Mouse (Mus musculus) c-Kit-negative CD71-positive TER-119-positive erythroid progenitor cells, embryonic 14.5 days (primary cell): ENCODE data around the gene Exoc3l.

Experiments
- DNase-seq: peaks from one replicate; pipeline ENCODE4 v3.0.0-alpha.2; 2013; ENCODE audit warnings: low read depth, low spot score

Gene Exoc3l

GRCm38 (mm10) chr8:105295895-105296573 is at the start of gene Exoc3l:
Gene Exoc3l, minus strand, starts transcription at chr8:105296101.
- DNase-seq, result no peak

- DNase-seq, result no peak
Measured at GRCm38 (mm10) chr8:105345061-105345975, 49.4 kb upstream of the Exoc3l start.

- no peak for DNase-seq
Measured at GRCm38 (mm10) chr8:105343791-105344574, 48.1 kb upstream of the Exoc3l start.

- DNase-seq, result no peak
Measured at GRCm38 (mm10) chr8:105342768-105343167, 46.9 kb upstream of the Exoc3l start.

- DNase-seq, result no peak
Measured at GRCm38 (mm10) chr8:105341399-105341798, 45.5 kb upstream of the Exoc3l start.

GRCm38 (mm10) chr8:105339886-105340635 is 44.2 kb upstream of the Exoc3l start:
- DNase-seq, result no peak

- DNase-seq, result no peak
Measured at GRCm38 (mm10) chr8:105338992-105339391, 43.1 kb upstream of the Exoc3l start.

- DNase-seq, result no peak
Measured at GRCm38 (mm10) chr8:105336373-105337130, 40.7 kb upstream of the Exoc3l start.

- DNase-seq, result no peak
Measured at GRCm38 (mm10) chr8:105332523-105332922, 36.6 kb upstream of the Exoc3l start.

GRCm38 (mm10) chr8:105331931-105332330 is 36.0 kb upstream of the Exoc3l start:
- no peak for DNase-seq

- no peak for DNase-seq
Measured at GRCm38 (mm10) chr8:105331469-105331868, 35.6 kb upstream of the Exoc3l start.

GRCm38 (mm10) chr8:105330325-105330724 is 34.4 kb upstream of the Exoc3l start:
- no peak for DNase-seq

GRCm38 (mm10) chr8:105326968-105327367 is 31.1 kb upstream of the Exoc3l start:
- no peak for DNase-seq

- peak; percentile 95 for DNase-seq
Measured at GRCm38 (mm10) chr8:105326141-105326672, 30.3 kb upstream of the Exoc3l start, which contains the start of the genes Lrrc29 and Tmem208. Gene Lrrc29, minus strand, starts transcription at chr8:105326278. Gene Tmem208, plus strand, starts transcription at chr8:105326354.

- DNase-seq, result no peak
Measured at GRCm38 (mm10) chr8:105325641-105326093, 29.8 kb upstream of the Exoc3l start.

GRCm38 (mm10) chr8:105323183-105323582 is 27.3 kb upstream of the Exoc3l start:
- DNase-seq, result peak; percentile 75

GRCm38 (mm10) chr8:105318662-105319190 is 22.8 kb upstream of the Exoc3l start:
- no peak for DNase-seq

- DNase-seq, result no peak
Measured at GRCm38 (mm10) chr8:105317941-105318340, 22.0 kb upstream of the Exoc3l start.

GRCm38 (mm10) chr8:105315073-105315769 is 19.3 kb upstream of the Exoc3l start:
- DNase-seq, result no peak
